Mouse (Mus musculus) kidney, embryonic 14.5 days (tissue): Measurements from ENCODE around the gene B3gnt6. TPM values are rescaled to one million over a fixed set of nuclear protein-coding genes. Genes with fewer than 3 reads are reported as not detected.

Experiments
- ATAC-seq: fragments of 200-750 bp; cut with Nextera tagmentation; 2 replicates; pipeline ENCODE4 v1.8.0; 2017; ENCODE audit warnings: moderate number of reproducible peaks, mild to moderate bottlenecking, moderate TSS enrichment, moderate library complexity; ENCODE audit not compliant: low FRiP score, low TSS enrichment
- H3K27ac ChIP-seq: fragments of 300-500 bp; sonication (generic); 2 replicates; pipeline ENCODE4 v1.5.1; 2014; ENCODE audit warnings: low read depth, mild to moderate bottlenecking, low read length, moderate library complexity, mixed read lengths
- H3K27me3 ChIP-seq: fragments of 300-500 bp; sonication (generic); 2 replicates; pipeline ENCODE4 v1.6.1; 2014; ENCODE audit warnings: mild to moderate bottlenecking, low read length; ENCODE audit not compliant: control insufficient read depth, insufficient read depth
- H3K36me3 ChIP-seq: fragments of 300-500 bp; sonication (generic); 2 replicates; pipeline ENCODE4 v1.6.1; 2014; ENCODE audit warnings: low read length, mixed read lengths; ENCODE audit not compliant: control insufficient read depth, insufficient read depth
- H3K4me1 ChIP-seq: fragments of 300-500 bp; sonication (generic); 2 replicates; pipeline ENCODE4 v1.6.1; 2014; ENCODE audit warnings: low read length, mixed read lengths; ENCODE audit not compliant: control insufficient read depth, insufficient read depth
- H3K4me2 ChIP-seq: fragments of 300-500 bp; sonication (generic); replicated peaks from 2 replicates; pipeline ENCODE4 v1.6.1; 2014; ENCODE audit warnings: low read depth, mild to moderate bottlenecking, low read length
- H3K4me3 ChIP-seq: fragments of 300-500 bp; sonication (generic); 2 replicates; pipeline ENCODE4 v1.5.1; 2014; ENCODE audit warnings: mild to moderate bottlenecking, low read length
- H3K9ac ChIP-seq: fragments of 300-500 bp; sonication (generic); 2 replicates; pipeline ENCODE4 v1.6.1; 2014; ENCODE audit warnings: low read depth, mild to moderate bottlenecking, low read length, moderate library complexity
- H3K9me3 ChIP-seq: fragments of 300-500 bp; sonication (generic); 2 replicates; pipeline ENCODE4 v1.6.1; 2016; ENCODE audit warnings: low read length; ENCODE audit not compliant: control insufficient read depth
- WGBS: fragments of 180-500 bp; shearing (Covaris S2); extraction: QIAGEN DNeasy Blood & Tissue Kit; methylation state at CpG from one replicate; pipeline ENCODE4 v1.1.7; 2014; 5-methylcytosine and 5-hydroxymethylcytosine counted together
- polyA plus RNA-seq: library from polyadenylated mRNA; unstranded; fragments of >200 nt; fragmentation: Nextera tagmentation; extraction: Ambion mirVana; gene quantifications from 2 replicates; pipeline ENCODE4 v1.2.1, GENCODE M21; 2014

Gene B3gnt6
- polyA plus RNA-seq, 1 experiment from 2014 or later = 0.15 TPM

DNA sequence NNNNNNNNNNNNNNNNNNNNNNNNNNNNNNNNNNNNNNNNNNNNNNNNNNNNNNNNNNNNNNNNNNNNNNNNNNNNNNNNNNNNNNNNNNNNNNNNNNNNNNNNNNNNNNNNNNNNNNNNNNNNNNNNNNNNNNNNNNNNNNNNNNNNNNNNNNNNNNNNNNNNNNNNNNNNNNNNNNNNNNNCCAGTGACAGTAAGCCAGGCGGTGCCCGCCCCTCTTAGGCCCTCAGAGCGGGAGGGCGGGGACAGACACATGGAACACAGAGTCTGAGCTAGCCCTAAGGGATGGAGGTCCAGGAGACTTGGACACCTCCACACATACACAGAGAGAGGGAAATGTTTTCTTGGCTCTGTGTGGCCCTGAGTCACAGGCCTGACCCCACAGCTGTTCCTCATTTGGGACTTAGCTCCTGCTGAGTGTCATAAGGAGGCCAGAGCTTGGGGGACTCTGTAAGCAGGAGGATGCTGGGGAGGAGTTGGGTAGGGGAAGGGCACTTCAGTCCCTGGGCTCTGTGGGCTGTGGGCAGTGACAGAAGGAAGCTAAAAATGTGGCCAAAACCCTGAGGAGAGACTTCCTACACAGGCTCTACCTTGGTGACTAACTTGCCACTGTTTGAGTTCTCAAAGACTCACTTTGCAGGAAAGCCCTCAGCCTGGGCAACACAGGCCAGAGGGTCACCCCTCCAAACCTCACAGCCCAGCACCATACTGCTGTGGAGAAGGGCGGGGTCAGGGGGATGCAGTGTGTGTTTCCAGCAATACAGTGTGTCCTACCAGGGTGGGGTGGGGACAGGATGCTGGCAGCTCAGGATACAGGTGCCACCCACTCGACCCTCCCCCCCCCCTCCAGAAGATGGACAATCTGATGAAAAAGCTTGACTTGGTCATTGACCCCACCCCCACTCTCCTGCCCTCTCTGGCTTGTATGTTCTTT is 27.9 kb downstream of the B3gnt6 start:
- 71% methylated on average over 6 of the region's 6 CpGs for WGBS
- Histone ChIP-seq H3K4me1 (0 out of 2 replicates have a peak, but pooled peaks cover 3% of the 10 kb centered on the region), H3K9ac (0 out of 2 replicates have a peak overlapping the region, but pooled peaks have one; percentile 12), H3K27me3 (no peaks in the 10 kb centered on the region), H3K9me3 (no peaks in the 10 kb centered on the region), H3K4me3 (no peak overlapping the region), H3K36me3 (no peaks in the 10 kb centered on the region), H3K4me2 (no peak overlapping the region), H3K27ac (peak overlapping the region; percentile 32; the same call in 1 of the 2 replicates)
- ATAC-seq = peak; percentile 69

DNA sequence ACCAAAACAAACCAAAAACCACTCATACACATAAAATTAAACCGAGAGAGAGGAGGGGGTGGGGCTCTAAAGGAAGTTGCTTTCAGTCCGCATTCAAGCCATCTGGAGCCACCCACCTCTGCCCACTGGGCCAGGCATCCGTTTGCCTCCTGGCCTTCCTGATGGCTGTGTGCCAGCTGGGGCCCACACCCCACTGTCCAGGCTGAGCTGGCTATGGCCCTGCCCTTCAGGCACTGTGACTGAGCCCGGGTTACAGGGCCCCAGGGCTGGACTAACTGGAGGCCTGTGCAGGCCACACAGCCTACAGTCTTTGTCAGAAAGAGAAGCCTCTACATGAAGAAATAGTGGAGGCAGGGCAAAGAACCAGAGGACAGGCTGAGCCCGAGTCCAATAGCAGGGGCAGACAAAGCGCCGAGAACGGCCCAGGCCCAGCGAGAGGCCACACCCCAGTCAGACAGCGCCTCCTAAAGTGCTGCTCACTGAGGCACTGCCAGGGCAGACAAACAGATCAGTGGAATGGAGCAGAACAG is 34.2 kb downstream of the B3gnt6 start:
- Histone ChIP-seq H3K4me1 (peaks cover 13% of the 10 kb centered on the region), H3K9me3 (no peaks in the 10 kb centered on the region), H3K4me2 (no peak overlapping the region), H3K27ac (peak overlapping the region; percentile 83), H3K4me3 (no peak overlapping the region), H3K9ac (no peak overlapping the region), H3K27me3 (no peaks in the 10 kb centered on the region), H3K36me3 (no peaks in the 10 kb centered on the region)
- WGBS = 50% methylated on average over 10 of the region's 10 CpGs
- peak; percentile 63 for ATAC-seq

DNA sequence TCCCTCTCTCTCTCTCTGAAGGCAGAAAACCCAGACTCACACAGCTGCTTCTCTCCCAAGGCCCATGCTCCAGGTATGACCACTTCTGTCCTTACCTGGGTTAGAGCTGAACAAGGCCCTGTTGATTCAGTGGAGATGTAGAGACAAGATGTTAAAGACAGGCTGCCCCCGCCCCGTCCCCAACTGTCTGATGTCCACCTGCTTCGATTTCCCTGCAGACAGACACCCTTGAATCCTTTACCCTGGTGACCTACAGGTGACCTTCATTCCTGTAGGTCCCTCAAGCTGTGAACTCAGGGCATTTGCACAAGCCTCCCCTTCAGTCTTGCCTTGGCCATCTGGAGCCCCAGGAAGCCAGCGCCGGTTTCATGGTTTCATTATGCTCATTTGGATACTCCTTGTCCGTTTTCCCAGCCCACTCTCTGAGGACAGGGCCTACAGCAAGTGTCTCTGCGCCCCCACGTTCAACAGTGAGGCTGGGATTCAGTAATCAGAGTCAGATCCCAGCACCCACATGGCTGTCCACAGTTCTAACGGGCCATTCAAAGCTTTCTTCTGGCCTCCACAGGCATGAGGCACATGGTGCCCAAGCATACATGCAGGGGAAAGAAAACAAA is 34.8 kb downstream of the B3gnt6 start:
- Histone ChIP-seq H3K4me2 (no peak overlapping the region), H3K27ac (peak overlapping the region; percentile 83; the same call in 1 of the 2 replicates), H3K4me1 (peaks cover 18% of the 10 kb centered on the region), H3K9ac (no peak overlapping the region), H3K4me3 (no peak overlapping the region), H3K27me3 (no peaks in the 10 kb centered on the region), H3K9me3 (no peaks in the 10 kb centered on the region), H3K36me3 (no peaks in the 10 kb centered on the region)
- 74% methylated on average over 9 of the region's 9 CpGs for WGBS
- ATAC-seq = no peak

DNA sequence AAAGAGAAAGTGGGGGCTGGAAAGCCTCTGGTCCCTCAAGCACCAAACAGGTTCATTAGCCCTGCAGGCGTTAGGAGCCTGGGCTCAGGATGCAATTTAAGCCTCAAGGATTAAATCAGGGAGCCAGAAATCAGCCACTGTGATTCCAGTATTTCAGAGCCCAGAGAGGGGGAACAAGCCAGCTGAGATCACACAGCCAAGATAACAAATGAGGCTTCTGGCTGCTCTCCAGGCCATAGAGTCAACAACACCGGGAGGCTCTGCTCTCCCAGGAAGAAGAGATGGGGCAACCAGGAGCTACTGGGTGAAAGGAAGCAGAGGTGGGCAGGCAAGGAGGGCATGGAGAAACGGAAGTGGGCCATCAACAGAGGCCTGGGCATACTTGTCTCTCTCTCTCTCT is 35.6 kb downstream of the B3gnt6 start:
- no peak for ATAC-seq
- 41% methylated on average over 3 of the region's 3 CpGs for WGBS

DNA sequence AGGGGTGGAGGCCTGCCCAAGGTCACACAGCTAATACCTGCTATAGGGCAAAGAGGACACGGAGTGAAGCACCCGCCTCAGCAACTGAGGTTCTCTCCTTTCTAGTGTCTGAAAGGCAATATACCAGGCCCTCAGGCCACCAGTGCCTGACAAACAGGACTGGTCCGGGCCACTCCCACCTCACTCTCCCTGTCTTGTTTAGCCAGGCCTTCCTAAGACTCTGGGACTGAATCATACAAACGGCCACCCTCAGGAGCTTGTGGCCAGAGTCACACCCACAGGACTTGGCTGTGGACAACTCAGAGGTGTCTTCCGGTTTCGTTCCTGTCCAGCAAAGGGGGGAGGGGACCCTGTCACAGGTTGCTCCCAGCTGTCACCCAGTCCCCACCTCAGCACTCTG is 37.0 kb downstream of the B3gnt6 start:
- WGBS = 56% methylated on average over 6 of the region's 6 CpGs
- H3K4me1 ChIP-seq = peaks cover 26% of the 10 kb centered on the region

More for the DNA sequence above, 35.6 kb downstream of the B3gnt6 start:
- no peak overlapping the region for H3K9ac ChIP-seq
- peaks cover 26% of the 10 kb centered on the region for H3K4me1 ChIP-seq
- H3K9me3 ChIP-seq = no peaks in the 10 kb centered on the region
- no peaks in the 10 kb centered on the region for H3K27me3 ChIP-seq
- no peaks in the 10 kb centered on the region for H3K36me3 ChIP-seq
- H3K4me2 ChIP-seq = no peak overlapping the region
- H3K4me3 ChIP-seq = no peak overlapping the region
- no peak overlapping the region; the same call in 1 of the 2 replicates for H3K27ac ChIP-seq

DNA sequence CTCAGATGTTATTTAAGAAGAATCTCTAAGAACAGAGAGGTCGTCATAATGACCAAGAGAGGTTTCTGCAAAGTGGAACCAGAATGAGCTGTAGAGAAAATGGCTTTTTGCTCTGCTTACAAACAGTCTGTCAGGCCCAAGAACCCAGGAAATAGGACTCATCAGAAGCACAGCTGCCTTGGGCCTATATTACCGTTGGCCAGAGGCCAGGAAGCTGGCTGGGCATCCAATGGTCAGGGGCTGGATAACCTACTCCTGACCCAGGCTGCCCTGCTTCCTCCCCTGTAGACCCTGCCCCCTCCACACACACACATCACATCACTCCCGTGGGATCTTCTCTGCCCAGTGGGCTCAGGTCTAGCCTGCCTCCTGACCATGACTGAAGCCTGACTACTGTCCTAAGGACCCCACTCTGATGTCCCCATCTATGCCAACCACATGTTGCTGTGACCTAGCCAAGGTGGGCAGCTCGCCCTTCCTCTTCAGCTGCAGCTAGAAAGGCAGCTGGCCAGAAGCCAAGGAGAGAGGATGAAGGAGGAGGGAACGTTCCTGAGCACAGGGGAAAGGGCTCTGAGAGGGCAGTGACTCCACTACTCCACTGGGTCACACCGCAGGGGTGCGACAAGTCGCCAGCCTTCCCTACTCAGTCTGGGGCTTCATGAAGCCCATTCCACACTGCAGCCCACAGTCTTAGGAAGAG is 39.1 kb downstream of the B3gnt6 start:
- Histone ChIP-seq H3K9ac (no peak overlapping the region), H3K36me3 (no peaks in the 10 kb centered on the region), H3K4me1 (peaks cover 32% of the 10 kb centered on the region), H3K4me3 (no peak overlapping the region), H3K4me2 (no peak overlapping the region), H3K27ac (peak overlapping the region; percentile 77; the same call in 1 of the 2 replicates), H3K27me3 (no peaks in the 10 kb centered on the region), H3K9me3 (no peaks in the 10 kb centered on the region)
- 36% methylated on average over 8 of the region's 8 CpGs for WGBS
- ATAC-seq = 0 out of 2 replicates have a peak, but pooled peaks have one; percentile 19

More for the DNA sequence above, 37.0 kb downstream of the B3gnt6 start:
- no peak overlapping the region for H3K4me2 ChIP-seq
- H3K4me3 ChIP-seq = no peak overlapping the region
- H3K9me3 ChIP-seq = no peaks in the 10 kb centered on the region
- no peaks in the 10 kb centered on the region for H3K36me3 ChIP-seq
- H3K27me3 ChIP-seq = no peaks in the 10 kb centered on the region
- no peak overlapping the region for H3K9ac ChIP-seq
- ATAC-seq = no peak
- H3K27ac ChIP-seq = no peak overlapping the region

DNA sequence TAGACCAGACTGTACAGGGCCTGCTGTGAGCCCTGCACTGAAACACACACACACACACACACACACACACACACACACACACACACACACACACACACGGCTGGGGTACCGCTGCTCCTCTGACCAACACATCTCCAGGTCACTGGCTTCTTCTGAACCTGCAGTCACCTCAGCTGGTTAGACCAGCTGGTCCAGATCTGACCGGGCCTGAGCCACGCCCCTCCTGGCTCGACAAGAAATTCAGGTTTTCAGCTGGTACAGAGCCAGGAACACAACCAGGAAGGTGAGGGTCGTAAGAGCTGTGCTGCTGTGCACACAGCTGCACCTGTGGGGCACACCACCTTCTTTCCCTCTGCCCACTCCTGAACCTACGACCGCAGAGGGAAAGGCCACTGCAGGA is 40.8 kb downstream of the B3gnt6 start:
- H3K9me3 ChIP-seq = no peaks in the 10 kb centered on the region
- H3K4me2 ChIP-seq = no peak overlapping the region
- peaks cover 32% of the 10 kb centered on the region for H3K4me1 ChIP-seq
- H3K27ac ChIP-seq = no peak overlapping the region; the same call in 1 of the 2 replicates
- H3K36me3 ChIP-seq = no peaks in the 10 kb centered on the region
- H3K4me3 ChIP-seq = no peak overlapping the region
- H3K9ac ChIP-seq = no peak overlapping the region
- no peaks in the 10 kb centered on the region for H3K27me3 ChIP-seq
- WGBS = 34% methylated on average over 8 of the region's 8 CpGs
- ATAC-seq = peak; percentile 69

DNA sequence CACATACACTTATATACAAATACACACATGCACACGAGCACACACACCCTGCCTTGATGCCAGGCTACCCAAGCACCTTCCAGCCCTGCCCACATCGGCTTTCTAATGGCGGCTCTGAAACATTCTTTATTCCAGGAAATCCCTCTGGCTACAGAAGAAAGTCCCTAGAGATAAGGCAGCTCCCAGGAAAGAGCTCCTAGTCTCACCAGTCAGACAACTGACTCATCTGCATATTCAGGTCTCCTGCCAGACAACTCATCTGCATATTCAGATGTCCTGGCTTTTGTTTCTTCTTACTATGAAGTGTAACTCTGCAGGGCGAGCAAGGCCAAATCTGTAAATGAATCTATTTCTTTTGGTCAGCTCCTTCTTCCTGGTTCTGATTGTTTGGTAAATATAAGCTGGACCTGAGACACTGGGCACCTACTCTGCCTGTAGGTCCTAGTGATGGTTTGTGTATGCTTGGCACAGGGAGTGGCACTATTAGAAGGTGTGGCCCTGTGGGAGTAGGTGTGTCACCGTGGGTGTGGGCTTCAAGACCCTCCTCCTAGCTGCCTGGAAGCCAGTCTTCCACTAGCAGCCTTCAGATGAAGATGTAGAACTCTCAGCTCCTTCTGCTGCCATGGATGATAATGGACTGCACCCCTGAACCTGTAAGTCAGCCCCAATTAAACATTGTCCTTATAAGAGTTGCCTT is 41.5 kb downstream of the B3gnt6 start:
- Histone ChIP-seq H3K9me3 (no peaks in the 10 kb centered on the region), H3K27ac (peak overlapping the region; percentile 43; the same call in 1 of the 2 replicates), H3K4me3 (no peak overlapping the region), H3K36me3 (no peaks in the 10 kb centered on the region), H3K4me2 (no peak overlapping the region), H3K27me3 (no peaks in the 10 kb centered on the region), H3K9ac (no peak overlapping the region), H3K4me1 (peaks cover 36% of the 10 kb centered on the region)
- ATAC-seq = no peak
- 69% methylated on average over 5 of the region's 5 CpGs for WGBS
